In the genomic region with DNA sequence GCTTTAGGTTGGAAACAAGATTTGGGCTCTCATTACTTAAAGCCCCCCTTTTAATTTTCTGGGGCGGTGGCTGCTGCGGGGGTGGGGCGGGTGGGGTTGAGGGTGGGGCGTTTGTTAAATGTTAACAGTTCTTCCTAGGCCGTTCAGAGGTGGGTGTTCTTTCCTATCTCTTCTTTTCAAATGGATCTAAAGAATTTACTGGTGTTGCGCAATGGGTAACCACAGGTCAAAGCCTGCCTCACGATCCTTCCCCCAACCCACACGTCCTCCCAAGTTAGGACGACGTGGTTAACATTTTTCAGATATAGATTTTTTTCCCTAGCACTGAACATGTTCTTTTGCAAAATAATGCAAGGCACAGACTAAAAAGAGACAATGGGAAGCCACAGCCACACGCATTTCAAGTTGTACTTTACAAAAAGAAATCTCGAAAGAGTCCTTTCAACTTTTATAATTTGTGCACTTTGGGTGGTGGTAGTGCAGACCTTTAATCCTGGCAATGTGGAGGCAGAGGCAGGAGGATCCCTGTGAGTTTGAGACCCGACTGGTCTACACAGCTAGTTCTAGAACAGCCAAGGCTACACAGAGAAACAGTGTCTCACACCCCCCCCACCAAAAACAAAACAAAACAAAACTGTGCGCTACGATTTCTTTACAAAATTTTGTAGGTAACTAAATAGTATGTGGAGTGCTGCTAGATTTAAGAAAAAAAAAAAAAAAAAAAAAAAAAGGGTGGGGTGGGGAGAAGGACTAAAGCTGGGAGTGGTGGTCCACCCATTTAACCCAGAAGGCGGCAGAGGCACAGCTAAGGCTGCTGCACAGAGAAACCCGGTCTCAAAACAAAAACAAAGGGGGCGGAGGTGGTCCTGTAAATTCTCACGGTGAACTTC, we compare ENCODE assay signal across 8 mouse cellular contexts. TPM values are rescaled to one million over a fixed set of nuclear protein-coding genes. Genes with fewer than 3 reads are reported as not detected.
DNase-seq lines count a peak whose midpoint lies in the region; ATAC-seq lines count a peak whose summit lies in the region.

No protein-coding gene starts in this region.

- peak overlapping the region; percentile 85 for H3K9ac ChIP-seq in heart, embryonic 14.5 days (ENCODE audit: low read length)
- H3K9ac ChIP-seq in hindbrain, embryonic 13.5 days, result peak overlapping the region; percentile 72; the same call in 1 of the 2 replicates
- no peak overlapping the region for H3K9ac ChIP-seq in midbrain, embryonic 11.5 days (ENCODE audit: low read length)

- peak overlapping the region; percentile 92 for H3K4me2 ChIP-seq in heart, embryonic 14.5 days (ENCODE audit: low read length)
- peak overlapping the region; percentile 87 for H3K4me2 ChIP-seq in hindbrain, embryonic 13.5 days
- peak overlapping the region; percentile 81 for H3K4me2 ChIP-seq in midbrain, embryonic 11.5 days

- 0 out of 4 replicates have a peak overlapping the region, but pooled peaks of 1 of the 2 experiments have one; percentile 66 for H3K27ac ChIP-seq in heart, embryonic 14.5 days (replicated peaks in 1 of 2; ENCODE audit: control insufficient read depth in 1 of 2, insufficient read depth in 1 of 2, low read depth in 2 of 2, low read length in 2 of 2)
- no peak overlapping the region for H3K27ac ChIP-seq in hindbrain, embryonic 13.5 days
- no peak overlapping the region for H3K27ac ChIP-seq in midbrain, embryonic 11.5 days (ENCODE audit: low read depth, low read length)

- peaks cover 0 to 3% of the 10 kb centered on the region in 2 experiments; a peak in 1 of 4 replicates for H3K4me1 ChIP-seq in heart, embryonic 14.5 days (ENCODE audit: control insufficient read depth in 2 of 2, insufficient read depth in 2 of 2, low read length in 2 of 2)
- peaks cover 9% of the 10 kb centered on the region for H3K4me1 ChIP-seq in hindbrain, embryonic 13.5 days (replicated peaks)
- no peaks in the 10 kb centered on the region for H3K4me1 ChIP-seq in midbrain, embryonic 11.5 days (ENCODE audit: control insufficient read depth, insufficient read depth, low read length)

- H3K27me3 ChIP-seq in heart, embryonic 14.5 days (ENCODE audit: control insufficient read depth, insufficient read depth, low read length), result no peaks in the 10 kb centered on the region
- no peaks in the 10 kb centered on the region for H3K27me3 ChIP-seq in hindbrain, embryonic 13.5 days
- no peaks in the 10 kb centered on the region for H3K27me3 ChIP-seq in midbrain, embryonic 11.5 days (ENCODE audit: control insufficient read depth, insufficient read depth, low read length)

- no peak for ATAC-seq in heart, embryonic 14.5 days (ENCODE audit: insufficient number of reproducible peaks, insufficient read depth, low FRiP score, low read depth)
- ATAC-seq in hindbrain, embryonic 13.5 days (ENCODE audit: low FRiP score), result peak; percentile 32; the same call in 1 of the 2 replicates
- ATAC-seq in midbrain, embryonic 11.5 days (ENCODE audit: low FRiP score), result peak; percentile 8; the same call in 1 of the 2 replicates

- H3K9me3 ChIP-seq in heart, embryonic 14.5 days (ENCODE audit: control insufficient read depth, low read length), result no peaks in the 10 kb centered on the region
- no peaks in the 10 kb centered on the region for H3K9me3 ChIP-seq in hindbrain, embryonic 13.5 days
- H3K9me3 ChIP-seq in midbrain, embryonic 11.5 days (ENCODE audit: control insufficient read depth, low read length), result no peaks in the 10 kb centered on the region

- no peak for DNase-seq in heart, adult 8-10 months (ENCODE audit: low spot score)
- DNase-seq in NIH3T3 (ENCODE audit: low read depth), result peak; percentile 29
- DNase-seq in midbrain, embryonic 11.5 days (ENCODE audit: low spot score, missing footprints), result no peak
- no peak for DNase-seq in layer of hippocampus, adult 9-11 months
- no peak for DNase-seq in gastrocnemius, adult 8-10 months (ENCODE audit: low spot score in 2 of 2)
- no peak for DNase-seq in kidney, adult 9 months

- peak overlapping the region; percentile 79 to 80; a peak in 3 of 4 replicates for H3K4me3 ChIP-seq in heart, embryonic 14.5 days (ENCODE audit: control insufficient read depth in 1 of 2, insufficient read depth in 1 of 2, low read depth in 1 of 2, low read length in 2 of 2)
- peak overlapping the region; percentile 54 for H3K4me3 ChIP-seq in hindbrain, embryonic 13.5 days
- H3K4me3 ChIP-seq in midbrain, embryonic 11.5 days (ENCODE audit: low read depth, low read length), result no peak overlapping the region

- no peaks in the 10 kb centered on the region for H3K36me3 ChIP-seq in heart, embryonic 14.5 days (ENCODE audit: control insufficient read depth, insufficient read depth, low read length)
- no peaks in the 10 kb centered on the region for H3K36me3 ChIP-seq in hindbrain, embryonic 13.5 days
- H3K36me3 ChIP-seq in midbrain, embryonic 11.5 days (ENCODE audit: control insufficient read depth, insufficient read depth, low read length), result no peaks in the 10 kb centered on the region

- WGBS in heart, embryonic 14.5 days, result 50% methylated on average over 19 of the region's 19 CpGs
- 74% methylated on average over 19 of the region's 19 CpGs for WGBS in hindbrain, embryonic 13.5 days
- WGBS in midbrain, embryonic 11.5 days, result 70% methylated on average over 19 of the region's 19 CpGs

RNA-seq across cellular contexts. Expression of a gene that starts 1.3 kb away (rescaled TPM):
- polyA plus RNA-seq in heart, embryonic 14.5 days (2014; fragmentation: Nextera tagmentation; extraction: Ambion mirVana), result 20.7 and 24.7 TPM in 2 replicates
- 1 to 10 TPM; 2.3 to 4.7 (median 3.9) TPM for total RNA-seq in heart, adult 8-10 months (2022)
- 3.4 and 3.9 TPM in 2 replicates for polyA plus RNA-seq in hindbrain, embryonic 13.5 days (2015; fragmentation: Nextera tagmentation; extraction: Ambion mirVana)
- polyA plus RNA-seq in midbrain, embryonic 11.5 days (2014; fragmentation: Nextera tagmentation; extraction: Ambion mirVana), result 7.8 and 8.5 TPM in 2 replicates
- total RNA-seq in gastrocnemius, adult 8-10 months (2022), result 1 to 10 TPM; 1.9 to 4.5 (median 3.0) TPM

RNA-seq across cellular contexts. Expression of a gene that starts 52.6 kb away (rescaled TPM):
- 121 and 135 TPM in 2 replicates for polyA plus RNA-seq in heart, embryonic 14.5 days (2014; fragmentation: Nextera tagmentation; extraction: Ambion mirVana)
- 100 to 1,000 TPM; 187 to 207 (median 200) TPM for total RNA-seq in heart, adult 8-10 months (2022)
- polyA plus RNA-seq in hindbrain, embryonic 13.5 days (2015; fragmentation: Nextera tagmentation; extraction: Ambion mirVana), result 16.5 and 17.3 TPM in 2 replicates
- polyA plus RNA-seq in midbrain, embryonic 11.5 days (2014; fragmentation: Nextera tagmentation; extraction: Ambion mirVana), result 11.3 and 14.1 TPM in 2 replicates
- total RNA-seq in gastrocnemius, adult 8-10 months (2022), result 100 to 1,000 TPM; 785 to 946 (median 837) TPM
